Mouse (Mus musculus) embryonic fibroblast, embryonic 13.5 days (primary cell): Measurements from ENCODE around the gene Zic5.

ENCODE experiments used
- CTCF ChIP-seq: IDR thresholded peaks from 2 replicates; pipeline ENCODE4 v1.5.1; 2011; ENCODE audit warnings: mild to moderate bottlenecking, control low read depth, low read length, moderate library complexity, borderline replicate concordance; ENCODE audit not compliant: insufficient read depth
- POLR2A ChIP-seq: IDR thresholded peaks from 2 replicates; pipeline ENCODE4 v1.6.1; 2011; ENCODE audit warnings: low read depth, mild to moderate bottlenecking, control low read depth, low read length, moderate library complexity

GRCm38 (mm10) chr14:122463080-122463691 is 2.3 kb downstream of the Zic5 start:
- TF ChIP-seq POLR2A = no peak
- TF ChIP-seq CTCF = no peak
